Mouse (Mus musculus) right cerebral cortex, postnatal 14 days (tissue): Measurements from ENCODE around the gene Hnrnpll.

ENCODE experiments used
- DNase-seq: peaks from one replicate; pipeline ENCODE4 v3.0.0; 2022

Gene Hnrnpll

GRCm38 (mm10) chr17:79995091-79995691, 66.9 kb downstream of the Hnrnpll start:
- no peak for DNase-seq

- no peak for DNase-seq
Observed at GRCm38 (mm10) chr17:79992114-79992513, 70.0 kb downstream of the Hnrnpll start.

GRCm38 (mm10) chr17:79991166-79991958, 70.8 kb downstream of the Hnrnpll start:
- DNase-seq: no peak

GRCm38 (mm10) chr17:79990161-79990560, 72.0 kb downstream of the Hnrnpll start:
- no peak for DNase-seq

- DNase-seq: no peak
Observed at GRCm38 (mm10) chr17:79984450-79984849, 77.7 kb downstream of the Hnrnpll start.

- no peak for DNase-seq
Observed at GRCm38 (mm10) chr17:79982955-79983529, 79.1 kb downstream of the Hnrnpll start.

GRCm38 (mm10) chr17:79982548-79982947, 79.6 kb downstream of the Hnrnpll start:
- DNase-seq: no peak

GRCm38 (mm10) chr17:79981758-79982481, 80.2 kb downstream of the Hnrnpll start:
- no peak for DNase-seq

GRCm38 (mm10) chr17:79981348-79981747, 80.8 kb downstream of the Hnrnpll start:
- DNase-seq: no peak

- DNase-seq: no peak
Observed at GRCm38 (mm10) chr17:79980421-79981120, 81.6 kb downstream of the Hnrnpll start.
